Mouse (Mus musculus): ENCODE results near the gene Pm20d2. TPM values are rescaled to one million over a fixed set of nuclear protein-coding genes. Genes with fewer than 3 reads are reported as not detected.

Gene Pm20d2
- total RNA-seq, 2 experiments from 2014 or later = 32.8 to 47.4 TPM

DNA sequence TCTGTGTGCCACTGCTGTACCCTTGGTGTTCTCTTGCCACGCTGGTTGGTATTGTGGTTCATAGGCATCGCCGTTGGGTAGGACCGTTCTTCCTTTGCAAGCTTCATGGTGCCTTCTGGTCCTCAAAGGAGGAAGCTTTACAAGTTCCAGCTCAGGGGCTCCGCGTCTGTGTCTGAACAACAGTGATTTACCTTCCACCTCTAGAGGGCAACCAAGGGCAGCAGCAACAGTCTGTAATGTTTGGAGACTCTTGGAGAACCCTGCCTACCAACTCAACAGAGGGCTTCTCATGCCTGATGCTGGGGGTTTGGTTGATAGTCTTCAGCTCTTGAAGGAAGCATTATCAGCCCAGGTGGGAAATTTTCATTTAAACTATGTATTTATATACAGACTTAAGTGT, 65.0 kb downstream of the Pm20d2 start:
- DNase-seq (ENCODE audit: low spot score) = peak; percentile 45

Other genes with a start within 250 kb of the Pm20d2 start
- 1 to 10 TPM; 3.0 to 6.9 TPM for gene Ankrd6, start 238.9 kb downstream of the Pm20d2 start, total RNA-seq (2021)
- gene Rragd, start 206.7 kb downstream of the Pm20d2 start, total RNA-seq (2021) = 100 to 1,000 TPM; 174 to 189 TPM
- 10 to 100 TPM; 47.3 to 49.3 TPM for gene Ube2j1, start 158.3 kb downstream of the Pm20d2 start, total RNA-seq (2021)
- 1 to 10 TPM; 1.8 to 1.9 TPM for gene Gabrr2, start 126.7 kb downstream of the Pm20d2 start, total RNA-seq (2021)
- under 1 TPM; 0.12 to 0.34 TPM for gene Gabrr1, start 57.2 kb downstream of the Pm20d2 start, total RNA-seq (2021)
- not detected for gene Srsf12, start 19.3 kb upstream of the Pm20d2 start, total RNA-seq (2021)
- gene Pnrc1, start 100.4 kb upstream of the Pm20d2 start, total RNA-seq (2021) = 100 to 1,000 TPM; 317 to 358 TPM
- 1 to 10 TPM; 7.0 to 7.7 TPM for gene Rngtt, start 120.6 kb upstream of the Pm20d2 start, total RNA-seq (2021)

All from gastrocnemius, adult 18-20 months (tissue).